Mouse (Mus musculus): ENCODE data around the gene Tspear.

- TF ChIP-seq CTCF (IDR thresholded peaks at IDR 0.05; ENCODE audit: low read depth, low read length) (no peak), POLR2A (IDR thresholded peaks at IDR 0.05; ENCODE audit: extremely low read depth, insufficient read depth, low read length) (no peak)
Observed at GRCm38 (mm10) chr10:77715507-77715906, 29.1 kb downstream of the Tspear start, which contains the start of gene Gm10142.
